Mouse (Mus musculus) frontal cortex, adult 2 months (tissue): ENCODE measurements around the gene Slc2a4. TPM values are rescaled to one million over a fixed set of nuclear protein-coding genes. Genes with fewer than 3 reads are reported as not detected.
"Not testable (repeated sequence)": the region's sequence is repeated elsewhere in the genome, so short reads cannot be mapped to it uniquely, and the experiment has no call there.

Source experiments
- DNase-seq, 2 experiments: peaks; one replicate each; pipeline ENCODE4 v3.0.0; 2022; ENCODE audit warnings: low spot score in 1 of 2; ENCODE audit errors: extremely low spot score in 1 of 2
- polyA plus RNA-seq: library from polyadenylated mRNA; depleted of rRNA; stranded (reverse); fragments of >200 nt; gene quantifications from 2 replicates; pipeline ENCODE4 v1.2.3, GENCODE M21; 2012

The Slc2a4 gene
- polyA plus RNA-seq, 1 experiment: 1.4 TPM

- no peak for DNase-seq
These were observed 2.8 kb downstream of the Slc2a4 start for GRCm38 (mm10) chr11:69945216-69945615.

GRCm38 (mm10) chr11:69940962-69941361 is 7.0 kb downstream of the Slc2a4 start:
- DNase-seq: no peak

- no peak for DNase-seq
These were observed 8.3 kb downstream of the Slc2a4 start for GRCm38 (mm10) chr11:69939731-69940130.

GRCm38 (mm10) chr11:69939181-69939580 is 8.8 kb downstream of the Slc2a4 start:
- no peak for DNase-seq

- DNase-seq: no peak
These were observed 9.5 kb downstream of the Slc2a4 start for GRCm38 (mm10) chr11:69938401-69938979.

- DNase-seq: no peak
These were observed 10.2 kb downstream of the Slc2a4 start for GRCm38 (mm10) chr11:69937834-69938233.

GRCm38 (mm10) chr11:69937385-69937784 is 10.6 kb downstream of the Slc2a4 start:
- DNase-seq: no peak

- DNase-seq: no peak
These were observed 11.2 kb downstream of the Slc2a4 start for GRCm38 (mm10) chr11:69936714-69937347.

GRCm38 (mm10) chr11:69936156-69936555 is 11.8 kb downstream of the Slc2a4 start:
- no peak for DNase-seq

GRCm38 (mm10) chr11:69935137-69935879 is 12.7 kb downstream of the Slc2a4 start, which contains the start of gene Ybx2:
TSS of gene Ybx2 (plus strand) at chr11:69935796.
- peak; percentile 75 to 87 for DNase-seq

GRCm38 (mm10) chr11:69934681-69935080 is 13.3 kb downstream of the Slc2a4 start:
- no peak for DNase-seq

- DNase-seq: peak in 1 of 2 experiments; percentile 93
These were observed 13.8 kb downstream of the Slc2a4 start for GRCm38 (mm10) chr11:69934169-69934568.

- no peak for DNase-seq
These were observed 14.9 kb downstream of the Slc2a4 start for GRCm38 (mm10) chr11:69933066-69933465.

- DNase-seq: no peak
These were observed 15.7 kb downstream of the Slc2a4 start for GRCm38 (mm10) chr11:69932254-69932653.

GRCm38 (mm10) chr11:69931769-69932168 is 16.2 kb downstream of the Slc2a4 start:
- no peak for DNase-seq

GRCm38 (mm10) chr11:69930967-69931537 is 16.9 kb downstream of the Slc2a4 start:
- DNase-seq: no peak

GRCm38 (mm10) chr11:69930176-69930575 is 17.8 kb downstream of the Slc2a4 start:
- not testable (repeated sequence) for DNase-seq

- DNase-seq: no peak
These were observed 18.3 kb downstream of the Slc2a4 start for GRCm38 (mm10) chr11:69929712-69930111.

GRCm38 (mm10) chr11:69927501-69927900 is 20.5 kb downstream of the Slc2a4 start:
- no peak for DNase-seq

GRCm38 (mm10) chr11:69922796-69923195 is 25.2 kb downstream of the Slc2a4 start:
- no peak for DNase-seq

GRCm38 (mm10) chr11:69922012-69922756 is 25.8 kb downstream of the Slc2a4 start:
- no peak for DNase-seq
